Mouse (Mus musculus) bone marrow, adult 2 months (tissue): ENCODE data around the gene Ccdc124.

Experiments used
- CTCF ChIP-seq: fragments of 200-500 bp; IDR thresholded peaks from 2 replicates; pipeline ENCODE4 v1.5.1; 2011; ENCODE audit warnings: low read length, control low read depth; ENCODE audit not compliant: control insufficient read depth, insufficient read depth
- POLR2A ChIP-seq: fragments of 200-500 bp; IDR thresholded peaks from 2 replicates; pipeline ENCODE4 v1.6.1; 2011; ENCODE audit warnings: low read depth, mild to moderate bottlenecking, control low read depth, low read length, borderline replicate concordance; ENCODE audit not compliant: control insufficient read depth

DNA sequence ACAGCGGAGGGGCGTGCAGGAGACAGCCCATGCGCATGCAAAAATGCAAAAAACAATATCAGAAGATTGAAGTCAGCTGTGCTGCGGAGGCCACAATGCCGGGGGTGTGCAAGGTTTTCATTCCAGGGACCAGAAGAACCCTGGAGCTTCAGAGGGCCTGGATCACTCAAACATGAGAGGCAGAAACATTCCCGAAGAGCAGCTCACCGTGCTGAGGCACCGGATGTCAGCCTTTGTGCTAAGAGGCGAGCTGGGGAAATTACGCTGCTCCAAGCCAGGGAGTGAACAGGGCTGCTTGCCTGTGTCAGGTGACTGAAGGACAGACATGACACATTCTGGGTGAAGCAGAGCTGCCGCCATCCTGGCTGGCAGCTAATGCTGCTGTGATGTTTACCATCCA lies 6.8 kb upstream of the Ccdc124 start:
- no peak for TF ChIP-seq CTCF
- TF ChIP-seq POLR2A: no peak
